Mouse (Mus musculus): ENCODE measurements around the gene Lrrc2. TPM values are rescaled to one million over a fixed set of nuclear protein-coding genes. Genes with fewer than 3 reads are reported as not detected.

The Lrrc2 gene
- polyA plus RNA-seq, 1 experiment from 2014 or later: not detected

GRCm38 (mm10) chr9:111026791-111027190 lies 75.4 kb downstream of the Lrrc2 start:
- Histone ChIP-seq H3K4me3 (ENCODE audit: low read depth, low read length) (no peak overlapping the region), H3K9me3 (ENCODE audit: control insufficient read depth, low read depth, low read length) (no peaks in the 10 kb centered on the region), H3K9ac (replicated peaks; ENCODE audit: low read depth, low read length) (no peak overlapping the region), H3K36me3 (ENCODE audit: control insufficient read depth, insufficient read depth, low read length) (no peaks in the 10 kb centered on the region), H3K4me1 (ENCODE audit: control insufficient read depth, insufficient read depth, low read length) (no peaks in the 10 kb centered on the region), H3K27me3 (ENCODE audit: control insufficient read depth, insufficient read depth, low read length) (no peaks in the 10 kb centered on the region), H3K27ac (ENCODE audit: low read length) (no peak overlapping the region), H3K4me2 (replicated peaks; ENCODE audit: low read depth, low read length) (no peak overlapping the region)
- no peak for ATAC-seq (ENCODE audit: insufficient number of reproducible peaks, insufficient read depth, low FRiP score, low read depth)
- 88% methylated on average over 10 of the region's 10 CpGs for WGBS

Small RNAs within 50 kb of the gene (microRNA-seq; reads per million reads assigned to microRNA genes)
- gene Gm24269: not detected

Other genes with a start within 250 kb of the Lrrc2 start
- gene Myl3, start 209.7 kb upstream of the Lrrc2 start, polyA plus RNA-seq (2014; fragmentation: Nextera tagmentation; extraction: Ambion mirVana): 0.72 and 1.0 TPM in 2 replicates
- 19.0 and 19.8 TPM in 2 replicates for gene Pth1r, start 204.4 kb upstream of the Lrrc2 start, polyA plus RNA-seq (2014; fragmentation: Nextera tagmentation; extraction: Ambion mirVana)
- gene Prss42, start 153.4 kb upstream of the Lrrc2 start, polyA plus RNA-seq (2014; fragmentation: Nextera tagmentation; extraction: Ambion mirVana): 0.16 TPM in 1 of 2 replicates, not detected in the other
- gene Prss44, start 137.6 kb upstream of the Lrrc2 start, polyA plus RNA-seq (2014; fragmentation: Nextera tagmentation; extraction: Ambion mirVana): not detected in 2 replicates
- gene Prss43, start 124.9 kb upstream of the Lrrc2 start, polyA plus RNA-seq (2014; fragmentation: Nextera tagmentation; extraction: Ambion mirVana): not detected in 2 replicates
- gene Prss45, start 117.0 kb upstream of the Lrrc2 start, polyA plus RNA-seq (2014; fragmentation: Nextera tagmentation; extraction: Ambion mirVana): not detected in 2 replicates
- gene Prss46, start 107.0 kb upstream of the Lrrc2 start, polyA plus RNA-seq (2014; fragmentation: Nextera tagmentation; extraction: Ambion mirVana): not detected in 2 replicates
- gene Prss50, start 93.6 kb upstream of the Lrrc2 start, polyA plus RNA-seq (2014; fragmentation: Nextera tagmentation; extraction: Ambion mirVana): 0.55 TPM in 1 of 2 replicates, not detected in the other
- 4.9 and 5.8 TPM in 2 replicates for gene Als2cl, start 71.7 kb upstream of the Lrrc2 start, polyA plus RNA-seq (2014; fragmentation: Nextera tagmentation; extraction: Ambion mirVana)
- gene Tmie, start 71.4 kb upstream of the Lrrc2 start, polyA plus RNA-seq (2014; fragmentation: Nextera tagmentation; extraction: Ambion mirVana): 0.38 and 0.67 TPM in 2 replicates
- gene Fam240a, start 34.7 kb upstream of the Lrrc2 start, polyA plus RNA-seq (2014; fragmentation: Nextera tagmentation; extraction: Ambion mirVana): not detected in 2 replicates
- not detected in 2 replicates for gene Tdgf1, start 5.4 kb upstream of the Lrrc2 start, polyA plus RNA-seq (2014; fragmentation: Nextera tagmentation; extraction: Ambion mirVana)
- 0.38 TPM in 1 of 2 replicates, not detected in the other for gene Rtp3, start 39.0 kb downstream of the Lrrc2 start, polyA plus RNA-seq (2014; fragmentation: Nextera tagmentation; extraction: Ambion mirVana)
- gene Ltf, start 67.7 kb downstream of the Lrrc2 start, polyA plus RNA-seq (2014; fragmentation: Nextera tagmentation; extraction: Ambion mirVana): 2.2 and 3.1 TPM in 2 replicates
- 1.0 and 2.2 TPM in 2 replicates for gene Ccrl2, start 106.0 kb downstream of the Lrrc2 start, polyA plus RNA-seq (2014; fragmentation: Nextera tagmentation; extraction: Ambion mirVana)
- 34.5 and 35.0 TPM in 2 replicates for gene Lrrfip2, start 166.0 kb downstream of the Lrrc2 start, polyA plus RNA-seq (2014; fragmentation: Nextera tagmentation; extraction: Ambion mirVana)